Mouse (Mus musculus) G1E (cell line): ENCODE data around the gene Lrrc32. TPM values are rescaled to one million over a fixed set of nuclear protein-coding genes. Genes with fewer than 3 reads are reported as not detected.

Source experiments
- ATAC-seq: 2 replicates; pipeline ENCODE4 v1.8.0; 2016; ENCODE audit warnings: mild to moderate bottlenecking; ENCODE audit not compliant: insufficient number of reproducible peaks, poor library complexity, low FRiP score, severe bottlenecking; ENCODE audit errors: extremely low read depth
- DNase-seq: peaks from one replicate; pipeline ENCODE4 v3.0.0; 2012; ENCODE audit warnings: low spot score
- H3K27me3 ChIP-seq: 2 replicates; pipeline ENCODE4 v1.6.1; 2012; ENCODE audit warnings: mild to moderate bottlenecking, low read length, inconsistent platforms; ENCODE audit not compliant: insufficient read depth
- H3K36me3 ChIP-seq: replicated peaks from 2 replicates; pipeline ENCODE3; 2012; ENCODE audit warnings: mild to moderate bottlenecking, inconsistent platforms
- H3K4me1 ChIP-seq: 2 replicates; pipeline ENCODE4 v1.6.1; 2012; ENCODE audit warnings: low read depth, low read length, inconsistent platforms, mixed read lengths; ENCODE audit not compliant: insufficient read depth
- H3K4me3 ChIP-seq: 2 replicates; pipeline ENCODE4 v1.5.1; 2012; ENCODE audit warnings: low read depth, mild to moderate bottlenecking, inconsistent platforms, low read length, moderate library complexity, mixed read lengths
- H3K9me3 ChIP-seq: replicated peaks from 2 replicates; pipeline ENCODE4 v1.6.1; 2012; ENCODE audit warnings: inconsistent platforms
- CTCF ChIP-seq: IDR thresholded peaks from 2 replicates; pipeline ENCODE4 v1.5.1; 2012; ENCODE audit warnings: low read depth, low read length, inconsistent platforms, mixed read lengths
- GATA1 ChIP-seq: IDR thresholded peaks from 2 replicates; pipeline ENCODE4 v1.6.1; 2012; ENCODE audit warnings: borderline replicate concordance, low read length, inconsistent platforms, mixed read lengths
- GATA2 ChIP-seq: IDR thresholded peaks from 2 replicates; pipeline ENCODE4 v1.6.1; 2012; ENCODE audit warnings: low read depth, low read length, inconsistent platforms, borderline replicate concordance
- POLR2AphosphoS5 ChIP-seq: IDR thresholded peaks from 2 replicates; pipeline ENCODE4 v1.6.1; 2012; ENCODE audit warnings: low read depth, low read length, inconsistent platforms; ENCODE audit not compliant: insufficient replicate concordance
- TAL1 ChIP-seq: conservative IDR thresholded peaks from 2 replicates; pipeline ENCODE4 v1.6.1; 2012; ENCODE audit warnings: low read depth, low read length, inconsistent platforms, mixed read lengths
- polyA plus RNA-seq: library from polyadenylated mRNA; stranded (reverse); fragments of >175 nt; gene quantifications from 2 replicates; pipeline ENCODE4 v1.2.3, GENCODE M21; 2012
- total RNA-seq, 2 experiments: library from RNA; stranded (forward) in 1 of 2; stranded (reverse) in 1 of 2; fragments of 200-1000 nt in 1 of 2; fragments of >200 nt in 1 of 2; fragmentation: Nextera tagmentation in 1 of 2; gene quantifications; 2 replicates each; pipeline ENCODE4 v1.2.3; 2014 to 2017

The Lrrc32 gene
- total and polyA plus RNA-seq, 3 experiments = 0.05 TPM; not detected in 2

DNA sequence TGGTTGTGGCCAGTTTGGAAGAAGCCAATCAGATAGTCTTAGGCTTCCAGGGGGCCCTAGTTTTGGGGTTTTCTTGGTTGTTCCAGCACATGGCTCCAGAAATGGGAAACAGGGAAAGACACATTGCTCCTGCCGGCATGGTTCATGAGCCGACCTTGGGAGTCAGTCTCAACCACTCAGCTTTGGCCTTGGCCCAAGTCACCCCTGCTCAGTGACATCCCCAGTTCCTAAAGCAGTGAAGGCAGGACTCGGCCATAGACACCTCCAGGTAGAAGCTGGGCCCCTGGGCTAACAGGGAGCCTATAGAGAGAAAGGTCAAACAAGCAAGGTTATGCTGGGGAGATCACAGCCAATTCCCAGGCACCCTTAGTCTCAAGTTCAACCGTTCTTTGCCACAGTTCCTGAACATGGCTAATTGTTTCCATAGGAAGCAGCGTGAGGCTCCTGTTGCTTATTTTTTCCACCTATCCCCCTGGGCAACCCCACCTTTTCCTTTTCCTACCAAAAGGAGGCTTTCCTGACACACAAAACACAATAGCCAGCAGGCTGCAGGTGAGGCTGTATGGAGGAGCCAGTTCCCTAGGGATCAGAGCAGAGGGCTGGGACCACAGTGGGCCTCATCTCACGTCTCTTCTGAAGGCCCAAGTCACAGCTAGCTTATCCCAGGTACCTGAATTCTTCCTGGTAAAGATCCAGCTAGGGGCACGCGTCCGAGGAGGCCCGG is 34.5 kb upstream of the Lrrc32 start:
- Histone ChIP-seq H3K36me3 (no peaks in the 10 kb centered on the region), H3K4me1 (no peaks in the 10 kb centered on the region; the same call in 1 of the 2 replicates), H3K27me3 (peaks cover 11% of the 10 kb centered on the region; the same call in 1 of the 2 replicates), H3K4me3 (no peak overlapping the region), H3K9me3 (no peaks in the 10 kb centered on the region)
- no peak for DNase-seq
- TF ChIP-seq GATA1 (no peak), CTCF (no peak), POLR2AphosphoS5 (no peak), GATA2 (no peak), TAL1 (no peak)
- no peak for ATAC-seq

DNA sequence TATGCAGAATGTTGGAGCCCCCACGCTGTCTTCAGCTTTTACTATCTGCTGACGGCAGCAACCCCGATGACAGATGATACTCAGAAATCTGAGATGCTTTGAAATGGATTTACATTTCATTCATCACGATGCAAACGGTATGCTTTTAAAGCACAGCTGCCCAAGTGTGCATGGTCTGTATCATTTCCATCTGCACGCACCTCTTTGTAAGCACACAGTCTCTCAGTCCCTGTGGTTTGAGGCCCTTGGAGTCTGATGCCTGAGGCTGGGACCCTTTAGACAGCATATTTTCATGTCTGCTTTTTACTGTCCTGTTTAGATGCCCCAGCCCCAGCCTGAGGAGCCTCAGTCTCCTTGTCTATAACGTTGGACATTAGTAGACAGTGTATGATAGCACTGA is 28.8 kb upstream of the Lrrc32 start:
- Histone ChIP-seq H3K4me1 (no peaks in the 10 kb centered on the region), H3K36me3 (no peaks in the 10 kb centered on the region), H3K4me3 (no peak overlapping the region), H3K27me3 (peaks cover 2% of the 10 kb centered on the region; the same call in 1 of the 2 replicates), H3K9me3 (no peaks in the 10 kb centered on the region)
- no peak for TF ChIP-seq GATA2
- TF ChIP-seq TAL1 = no peak
- no peak for DNase-seq
- no peak for ATAC-seq

DNA sequence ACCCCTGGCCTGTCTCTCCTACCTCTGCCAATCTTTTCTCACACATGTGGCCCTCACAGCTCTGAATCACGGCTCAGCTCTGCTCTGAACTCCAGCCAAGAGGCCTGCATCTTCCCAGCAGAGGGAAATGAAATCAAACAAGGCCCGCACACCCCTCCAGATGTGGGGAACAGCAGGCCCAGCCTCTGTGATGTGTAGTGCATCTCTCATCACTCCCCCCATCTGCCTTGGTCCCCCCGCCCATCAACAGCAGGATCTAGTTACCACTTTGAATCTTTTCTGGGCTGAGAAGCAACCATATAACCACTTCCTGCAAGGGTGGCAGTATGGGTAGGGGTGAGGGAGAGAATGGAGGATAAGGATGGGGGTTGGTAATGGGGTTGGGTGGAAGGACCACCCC is 20.0 kb upstream of the Lrrc32 start:
- ATAC-seq (no peak), DNase-seq (no peak)
- no peak overlapping the region for H3K4me3 ChIP-seq
- TF ChIP-seq POLR2AphosphoS5 (no peak), GATA2 (no peak), TAL1 (no peak), CTCF (no peak), GATA1 (no peak)
- no peaks in the 10 kb centered on the region for H3K36me3 ChIP-seq
- peaks cover 10% of the 10 kb centered on the region for H3K27me3 ChIP-seq
- H3K4me1 ChIP-seq = no peaks in the 10 kb centered on the region
- no peaks in the 10 kb centered on the region for H3K9me3 ChIP-seq

DNA sequence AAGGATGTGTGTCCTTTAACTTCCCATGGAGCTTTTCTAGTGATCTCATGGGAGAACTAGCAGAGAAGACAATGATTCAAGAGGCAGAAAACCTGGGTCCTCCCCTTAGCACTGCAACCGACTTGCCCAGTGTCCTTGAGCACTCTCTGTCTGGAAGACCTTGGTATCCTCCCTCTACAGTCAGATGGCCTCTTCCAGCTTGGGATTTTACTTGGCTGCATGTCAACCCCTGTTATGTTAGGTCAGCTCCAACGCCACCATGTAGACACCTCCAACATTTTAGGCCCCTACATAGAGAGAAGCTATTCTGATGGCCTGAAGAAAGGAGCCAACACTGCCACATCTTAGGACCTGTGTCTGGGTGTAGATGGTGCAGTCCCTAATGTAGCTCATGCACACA is 16.6 kb upstream of the Lrrc32 start:
- Histone ChIP-seq H3K4me3 (no peak overlapping the region), H3K9me3 (no peaks in the 10 kb centered on the region), H3K4me1 (no peaks in the 10 kb centered on the region), H3K36me3 (no peaks in the 10 kb centered on the region), H3K27me3 (peaks cover 23% of the 10 kb centered on the region)
- DNase-seq (no peak), ATAC-seq (no peak)
- TF ChIP-seq TAL1 (no peak), CTCF (no peak), GATA2 (no peak), GATA1 (no peak), POLR2AphosphoS5 (no peak)

DNA sequence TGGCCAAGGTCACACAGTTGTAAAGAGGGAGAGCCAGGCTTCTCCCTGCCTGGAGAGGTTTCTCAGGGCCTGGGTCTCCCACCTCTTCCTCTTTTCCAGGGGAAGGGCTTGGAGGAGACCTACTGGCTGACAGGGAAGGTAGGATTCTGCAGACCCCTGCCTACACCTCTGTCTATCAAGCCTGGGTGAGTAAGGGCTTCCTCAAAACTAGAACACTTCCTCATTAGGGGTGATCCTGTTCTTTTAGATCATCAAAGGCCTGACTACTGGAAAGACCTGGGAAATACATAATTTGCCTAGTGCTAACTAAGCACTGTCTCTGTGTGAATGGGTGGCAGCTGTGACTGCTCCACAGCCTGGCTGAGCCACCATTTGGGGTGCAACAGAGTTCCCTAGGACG is 14.5 kb upstream of the Lrrc32 start:
- DNase-seq = no peak
- ATAC-seq = no peak
- TF ChIP-seq GATA1 (no peak), GATA2 (no peak), CTCF (no peak), TAL1 (no peak), POLR2AphosphoS5 (no peak)
- Histone ChIP-seq H3K4me1 (no peaks in the 10 kb centered on the region), H3K36me3 (no peaks in the 10 kb centered on the region), H3K4me3 (no peak overlapping the region), H3K9me3 (no peaks in the 10 kb centered on the region), H3K27me3 (peaks cover 23% of the 10 kb centered on the region)

DNA sequence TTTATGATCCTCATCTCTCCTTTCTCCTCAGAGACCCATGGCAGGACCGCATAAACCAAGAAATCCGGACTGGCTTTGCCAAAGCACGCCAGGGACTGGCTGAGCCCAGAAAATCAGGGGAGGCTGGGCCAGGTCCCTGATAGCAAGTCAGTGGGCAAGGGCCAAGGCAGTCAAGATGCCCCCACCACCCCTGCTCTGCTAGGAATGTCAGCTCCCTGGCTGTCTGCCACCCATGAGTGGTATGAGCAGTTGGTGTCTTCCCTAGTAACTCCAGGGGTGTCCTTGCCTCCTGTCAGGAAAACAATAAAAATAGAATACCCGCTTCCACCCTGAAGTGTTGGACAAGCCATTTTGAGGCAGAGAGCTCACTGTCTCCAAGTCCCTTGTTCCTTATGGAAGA is 11.9 kb upstream of the Lrrc32 start:
- no peak overlapping the region for H3K4me3 ChIP-seq

DNA sequence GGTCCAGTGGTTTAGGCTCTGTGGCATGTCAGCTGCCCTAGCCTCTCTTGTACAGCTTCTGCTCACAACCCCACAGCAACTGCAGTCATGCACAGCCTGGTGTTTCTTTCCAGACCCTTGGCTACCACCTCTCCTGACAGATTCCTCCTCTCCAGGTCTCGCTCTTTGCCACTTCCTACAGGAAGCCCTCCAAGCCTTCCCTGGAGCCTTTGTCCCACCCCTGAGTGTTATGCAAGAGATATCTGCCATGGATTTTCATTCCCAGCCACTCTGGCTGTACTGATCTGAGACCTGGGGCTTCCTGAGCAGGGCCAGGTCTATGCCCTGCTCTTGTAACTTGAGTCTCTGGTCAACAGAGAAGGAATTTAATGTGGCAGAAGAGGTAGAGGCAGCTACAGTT is 8.6 kb upstream of the Lrrc32 start:
- TF ChIP-seq GATA1 (no peak), GATA2 (no peak), CTCF (no peak), TAL1 (no peak), POLR2AphosphoS5 (no peak)
- Histone ChIP-seq H3K4me1 (no peaks in the 10 kb centered on the region), H3K4me3 (no peak overlapping the region), H3K9me3 (no peaks in the 10 kb centered on the region), H3K36me3 (no peaks in the 10 kb centered on the region), H3K27me3 (peaks cover 26% of the 10 kb centered on the region)
- no peak for DNase-seq
- no peak for ATAC-seq

More for the DNA sequence above, 11.9 kb upstream of the Lrrc32 start:
- ATAC-seq = no peak
- Histone ChIP-seq H3K27me3 (peaks cover 21% of the 10 kb centered on the region), H3K9me3 (no peaks in the 10 kb centered on the region), H3K36me3 (no peaks in the 10 kb centered on the region), H3K4me1 (no peaks in the 10 kb centered on the region)
- no peak for TF ChIP-seq CTCF
- TF ChIP-seq TAL1 = no peak
- no peak for TF ChIP-seq POLR2AphosphoS5
- TF ChIP-seq GATA1 = no peak
- TF ChIP-seq GATA2 = no peak
- DNase-seq = no peak
